Mouse (Mus musculus) liver, adult 2 months (tissue): ENCODE measurements at regions not wholly inside any gene's neighbourhood (a gene's known extent, or its start where the extent isn't known, plus 50 kb on each side); places are given as distances from the start of the nearest gene placed in this dataset.

Experiments
- CTCF ChIP-seq: fragments of 200-500 bp; IDR thresholded peaks from 2 replicates; pipeline ENCODE4 v1.5.1; 2011; ENCODE audit warnings: low read depth, low read length, control low read depth
- POLR2A ChIP-seq: fragments of 200-500 bp; IDR thresholded peaks from 2 replicates; pipeline ENCODE4 v1.6.1; 2011; ENCODE audit warnings: low read length, control low read depth; ENCODE audit not compliant: insufficient read depth; ENCODE audit errors: extremely low read depth

DNA sequence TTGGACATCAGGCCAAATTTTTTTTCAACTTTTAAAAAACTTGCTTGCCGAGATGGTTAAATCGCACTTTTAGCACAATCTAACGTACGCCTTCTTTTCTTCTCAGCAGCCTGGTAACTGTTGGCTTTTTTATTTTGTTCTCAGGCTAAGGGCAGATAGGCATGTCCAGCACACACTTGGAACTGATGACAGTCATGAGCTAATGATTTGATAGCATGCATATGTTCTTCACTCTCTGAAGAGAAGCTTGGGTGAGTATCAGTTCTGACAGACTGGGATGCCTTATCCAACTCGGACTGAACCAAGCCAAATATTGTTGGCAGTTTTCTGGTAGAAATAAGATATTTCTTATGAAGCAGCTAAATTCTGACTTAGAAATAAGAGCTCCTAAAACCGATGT, 145.9 kb downstream of the Ndfip2 start:
- no peak for TF ChIP-seq CTCF
- TF ChIP-seq POLR2A: no peak
